Mouse (Mus musculus): ENCODE measurements around the gene Stk31. TPM values are rescaled to one million over a fixed set of nuclear protein-coding genes. Genes with fewer than 3 reads are reported as not detected.
"Not testable (repeated sequence)": the region's sequence is repeated elsewhere in the genome, so short reads cannot be mapped to it uniquely, and the experiment has no call there.

Gene Stk31
- polyA plus RNA-seq, 1 experiment from 2014 or later = 0.10 TPM

- ATAC-seq (ENCODE audit: low FRiP score) = no peak
Measured at GRCm38 (mm10) chr6:49410830-49411229, 15.4 kb downstream of the Stk31 start.

GRCm38 (mm10) chr6:49412967-49413366 lies 17.6 kb downstream of the Stk31 start:
- H3K4me2 ChIP-seq; H3K9ac ChIP-seq; ATAC-seq (ENCODE audit: low FRiP score); H3K36me3 ChIP-seq (replicated peaks); H3K27me3 ChIP-seq; H3K9me3 ChIP-seq; H3K4me3 ChIP-seq (replicated peaks); H3K27ac ChIP-seq; H3K4me1 ChIP-seq: not testable (repeated sequence)
- WGBS = 53% methylated on average over 2 of the region's 2 CpGs

More at GRCm38 (mm10) chr6:49410830-49411229, 15.4 kb downstream of the Stk31 start:
- H3K4me1 ChIP-seq = no peaks in the 10 kb centered on the region
- no peaks in the 10 kb centered on the region for H3K27me3 ChIP-seq
- 83% methylated on average over 3 of the region's 3 CpGs for WGBS
- no peak overlapping the region for H3K9ac ChIP-seq
- no peaks in the 10 kb centered on the region for H3K9me3 ChIP-seq
- H3K36me3 ChIP-seq (replicated peaks) = no peaks in the 10 kb centered on the region
- no peak overlapping the region for H3K27ac ChIP-seq
- no peak overlapping the region for H3K4me3 ChIP-seq (replicated peaks)
- H3K4me2 ChIP-seq = no peak overlapping the region

GRCm38 (mm10) chr6:49415971-49416370 lies 20.6 kb downstream of the Stk31 start:
- Histone ChIP-seq H3K27me3 (no peaks in the 10 kb centered on the region), H3K27ac (no peak overlapping the region), H3K9me3 (no peaks in the 10 kb centered on the region), H3K36me3 (replicated peaks) (no peaks in the 10 kb centered on the region), H3K9ac (no peak overlapping the region), H3K4me3 (replicated peaks) (no peak overlapping the region), H3K4me2 (no peak overlapping the region), H3K4me1 (no peaks in the 10 kb centered on the region)
- 79% methylated on average over 1 of the region's 1 CpGs for WGBS
- no peak for ATAC-seq (ENCODE audit: low FRiP score)

GRCm38 (mm10) chr6:49437306-49437705 lies 41.9 kb downstream of the Stk31 start:
- Histone ChIP-seq H3K4me1 (no peaks in the 10 kb centered on the region), H3K9ac (no peak overlapping the region), H3K4me3 (replicated peaks) (no peak overlapping the region), H3K27me3 (no peaks in the 10 kb centered on the region), H3K27ac (no peak overlapping the region), H3K4me2 (no peak overlapping the region), H3K36me3 (replicated peaks) (no peaks in the 10 kb centered on the region), H3K9me3 (no peaks in the 10 kb centered on the region)
- no peak for ATAC-seq (ENCODE audit: low FRiP score)
- 79% methylated on average over 1 of the region's 1 CpGs for WGBS

- no peak for ATAC-seq (ENCODE audit: low FRiP score)
- Histone ChIP-seq H3K9me3 (no peaks in the 10 kb centered on the region), H3K27ac (no peak overlapping the region), H3K27me3 (no peaks in the 10 kb centered on the region), H3K4me3 (replicated peaks) (no peak overlapping the region), H3K36me3 (replicated peaks) (no peaks in the 10 kb centered on the region), H3K9ac (no peak overlapping the region), H3K4me1 (no peaks in the 10 kb centered on the region), H3K4me2 (no peak overlapping the region)
- 86% methylated on average over 5 of the region's 5 CpGs for WGBS
Measured at GRCm38 (mm10) chr6:49458112-49458511, 62.7 kb downstream of the Stk31 start.

GRCm38 (mm10) chr6:49483205-49483604 lies 87.8 kb downstream of the Stk31 start:
- H3K9me3 ChIP-seq = peaks cover 7% of the 10 kb centered on the region; the same call in 1 of the 2 replicates
- no peaks in the 10 kb centered on the region for H3K27me3 ChIP-seq
- WGBS = 96% methylated on average over 2 of the region's 2 CpGs
- H3K27ac ChIP-seq = no peak overlapping the region
- no peak overlapping the region for H3K9ac ChIP-seq
- no peaks in the 10 kb centered on the region for H3K4me1 ChIP-seq
- no peak for ATAC-seq (ENCODE audit: low FRiP score)
- H3K36me3 ChIP-seq (replicated peaks) = no peaks in the 10 kb centered on the region
- no peak overlapping the region for H3K4me3 ChIP-seq (replicated peaks)
- H3K4me2 ChIP-seq = no peak overlapping the region

- H3K36me3 ChIP-seq (replicated peaks) = no peaks in the 10 kb centered on the region
- WGBS = 91% methylated on average over 10 of the region's 10 CpGs
- no peaks in the 10 kb centered on the region for H3K4me1 ChIP-seq
- no peak overlapping the region for H3K4me2 ChIP-seq
- no peaks in the 10 kb centered on the region for H3K27me3 ChIP-seq
- no peak overlapping the region for H3K27ac ChIP-seq
- no peak overlapping the region for H3K4me3 ChIP-seq (replicated peaks)
- H3K9ac ChIP-seq = no peak overlapping the region
- no peaks in the 10 kb centered on the region for H3K9me3 ChIP-seq
- no peak for ATAC-seq (ENCODE audit: low FRiP score)
Measured at GRCm38 (mm10) chr6:49491526-49491925, 96.1 kb downstream of the Stk31 start.

- 10% methylated on average over 6 of the region's 6 CpGs for WGBS
- Histone ChIP-seq H3K36me3 (replicated peaks) (no peaks in the 10 kb centered on the region), H3K4me3 (replicated peaks) (no peak overlapping the region), H3K4me1 (no peaks in the 10 kb centered on the region), H3K9me3 (no peaks in the 10 kb centered on the region), H3K9ac (no peak overlapping the region), H3K27ac (no peak overlapping the region), H3K27me3 (0 out of 2 replicates have a peak, but pooled peaks cover 8% of the 10 kb centered on the region), H3K4me2 (no peak overlapping the region)
- 0 out of 2 replicates have a peak, but pooled peaks have one; percentile 61 for ATAC-seq (ENCODE audit: low FRiP score)
Measured at GRCm38 (mm10) chr6:49519053-49519452, 123.6 kb downstream of the Stk31 start.

Other genes starting within 250 kb of the Stk31 start
- gene Igf2bp3, start 180.6 kb upstream of the Stk31 start, polyA plus RNA-seq (2016; fragmentation: Nextera tagmentation; extraction: Ambion mirVana) = 98.9 and 107 TPM in 2 replicates
- gene Tra2a, start 131.6 kb upstream of the Stk31 start, polyA plus RNA-seq (2016; fragmentation: Nextera tagmentation; extraction: Ambion mirVana) = 164 and 168 TPM in 2 replicates
- 5.7 and 6.0 TPM in 2 replicates for gene Ccdc126, start 76.3 kb upstream of the Stk31 start, polyA plus RNA-seq (2016; fragmentation: Nextera tagmentation; extraction: Ambion mirVana)
- gene Fam221a, start 27.9 kb upstream of the Stk31 start, polyA plus RNA-seq (2016; fragmentation: Nextera tagmentation; extraction: Ambion mirVana) = 5.0 and 5.8 TPM in 2 replicates